Mouse (Mus musculus): Measurements from ENCODE around the gene Gm20388.

- no peak for TF ChIP-seq CTCF (IDR thresholded peaks at IDR 0.05; ENCODE audit: extremely low read depth, insufficient read depth, low read length)
- no peak for TF ChIP-seq POLR2A (IDR thresholded peaks at IDR 0.05; ENCODE audit: extremely low read depth, insufficient read depth, low read length)
Observed at GRCm38 (mm10) chr8:120318476-120318991, 407.9 kb downstream of the Gm20388 start.

All from cortical plate, adult 2 months (tissue).